Mouse (Mus musculus) G1E (cell line): ENCODE results near the gene Phf2.

Experiments used
- CTCF ChIP-seq: IDR thresholded peaks from 2 replicates; pipeline ENCODE4 v1.5.1; 2012; ENCODE audit warnings: low read depth, low read length, inconsistent platforms, mixed read lengths
- GATA2 ChIP-seq: IDR thresholded peaks from 2 replicates; pipeline ENCODE4 v1.6.1; 2012; ENCODE audit warnings: low read depth, low read length, inconsistent platforms, borderline replicate concordance
- TAL1 ChIP-seq: conservative IDR thresholded peaks from 2 replicates; pipeline ENCODE4 v1.6.1; 2012; ENCODE audit warnings: low read depth, low read length, inconsistent platforms, mixed read lengths

GRCm38 (mm10) chr13:48838284-48838683 lies 32.6 kb downstream of the Phf2 start:
- no peak for TF ChIP-seq TAL1
- no peak for TF ChIP-seq CTCF
- TF ChIP-seq GATA2 = no peak
